26 mouse cellular contexts compared by ENCODE assay signal in the genomic region with DNA sequence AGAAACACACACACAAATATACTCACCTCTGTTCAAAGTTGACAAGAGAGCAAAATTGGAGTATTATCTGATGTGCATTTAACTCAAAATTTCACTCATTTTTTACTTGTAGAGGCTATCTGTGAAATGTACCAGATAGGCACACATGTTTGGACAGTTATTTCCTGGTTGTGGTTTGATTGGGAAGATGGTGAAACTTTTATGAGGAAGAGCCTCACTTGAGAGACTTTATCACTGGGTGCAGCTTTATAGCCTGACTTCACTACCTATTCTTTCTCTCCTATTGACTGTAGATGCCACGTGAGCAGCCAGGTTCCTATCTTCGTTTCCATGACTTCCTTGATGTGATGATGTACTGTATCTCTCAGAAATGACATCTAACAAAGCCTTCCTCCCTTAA.
"Had no signal": no experiment of that assay in that cellular context is flagged by ENCODE, and none has a peak within 500 bp of the region (broad histone marks: within the 10 kb centered on the region; RNA-seq: fewer than 3 reads in every experiment).

No protein-coding gene starts in this region.

- H3K4me1 ChIP-seq: heart, embryonic 13.5 days; heart, embryonic 15.5 days; hindbrain, embryonic 13.5 days; hindbrain, embryonic 15.5 days; kidney, embryonic 15.5 days; limb, embryonic 10.5 days; limb, embryonic 12.5 days; liver, embryonic 13.5 days had no signal

- ATAC-seq: hindbrain, postnatal 0 days; intestine, embryonic 16.5 days had no signal

- H3K36me3 ChIP-seq: heart, embryonic 13.5 days; heart, embryonic 15.5 days; hindbrain, embryonic 13.5 days; hindbrain, embryonic 15.5 days; kidney, embryonic 15.5 days; limb, embryonic 10.5 days; limb, embryonic 12.5 days; liver, embryonic 13.5 days had no signal

- H3K9ac ChIP-seq: heart, embryonic 13.5 days; heart, embryonic 15.5 days; hindbrain, embryonic 13.5 days; hindbrain, embryonic 15.5 days; kidney, embryonic 15.5 days; limb, embryonic 12.5 days; liver, embryonic 13.5 days had no signal

- DNase-seq: gastrocnemius, adult 2 months; gastrocnemius, postnatal 10 days; gastrocnemius, postnatal 25 days; heart, adult 11 months; heart, adult 2 months; heart, postnatal 14 days; heart, postnatal 36 days; kidney, adult 11 months; kidney, adult 2 months; kidney, adult 9 months; kidney, postnatal 14 days; kidney, postnatal 36 days; layer of hippocampus, adult 9-11 months; layer of hippocampus, postnatal 36 days; liver; liver, embryonic 13.5 days had no signal

- H3K4me3 ChIP-seq: gastrocnemius, adult 2 months; heart, adult 2 months; heart, embryonic 13.5 days; heart, embryonic 15.5 days; hindbrain, embryonic 13.5 days; hindbrain, embryonic 15.5 days; kidney, embryonic 15.5 days; limb, embryonic 10.5 days; limb, embryonic 12.5 days; liver, embryonic 13.5 days had no signal

- H3K9me3 ChIP-seq: heart, embryonic 15.5 days; hindbrain, embryonic 13.5 days; hindbrain, embryonic 15.5 days; kidney, embryonic 15.5 days; limb, embryonic 10.5 days; limb, embryonic 12.5 days; liver, embryonic 13.5 days had no signal

- H3K27ac ChIP-seq: gastrocnemius, adult 2 months; heart, adult 2 months; heart, embryonic 13.5 days; heart, embryonic 15.5 days; hindbrain, embryonic 13.5 days; hindbrain, embryonic 15.5 days; hindbrain, postnatal 0 days; kidney, embryonic 15.5 days; kidney, postnatal 0 days; limb, embryonic 10.5 days; limb, embryonic 12.5 days; liver, embryonic 13.5 days had no signal

- H3K27me3 ChIP-seq: heart, embryonic 13.5 days; heart, embryonic 15.5 days; hindbrain, embryonic 13.5 days; hindbrain, embryonic 15.5 days; kidney, embryonic 15.5 days; limb, embryonic 12.5 days; liver, embryonic 13.5 days had no signal
